9 mouse cellular contexts compared by ENCODE assay signal in the genomic region with DNA sequence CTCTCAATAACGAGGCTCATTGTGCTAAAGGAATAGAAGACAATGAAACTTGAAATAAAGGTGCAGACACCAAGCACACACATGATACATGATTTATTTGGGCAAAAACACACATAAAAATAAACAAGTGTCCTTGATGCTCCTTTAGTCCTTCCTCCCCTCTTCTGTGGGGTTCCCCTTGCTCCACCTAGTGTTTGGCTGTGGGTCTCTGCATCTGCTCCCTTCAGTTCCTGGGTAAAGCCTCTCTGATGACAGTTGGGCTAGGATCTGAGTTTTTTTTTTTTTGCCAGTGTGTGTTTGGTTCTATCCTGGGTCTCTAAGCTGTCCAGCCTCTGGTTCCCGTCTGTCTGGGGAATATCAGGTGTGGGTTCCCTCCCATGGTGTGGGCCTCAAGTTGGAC.
DNase-seq lines count a peak whose midpoint lies in the region; ATAC-seq and TF ChIP-seq lines count a peak whose summit lies in the region.
"Had no signal": no experiment of that assay in that cellular context is flagged by ENCODE, and none has a peak within 500 bp of the region (broad histone marks: within the 10 kb centered on the region; RNA-seq: fewer than 3 reads in every experiment).

No protein-coding gene starts in this region.

- no peaks in the 10 kb centered on the region for H3K4me1 ChIP-seq in hindbrain, embryonic 12.5 days
- H3K4me1 ChIP-seq: liver, embryonic 13.5 days had no signal

- no peaks in the 10 kb centered on the region for H3K27me3 ChIP-seq in hindbrain, embryonic 12.5 days
- H3K27me3 ChIP-seq: liver, embryonic 13.5 days had no signal

- no peaks in the 10 kb centered on the region for H3K9me3 ChIP-seq in hindbrain, embryonic 12.5 days (replicated peaks)
- H3K9me3 ChIP-seq: liver, embryonic 13.5 days had no signal

- no peak overlapping the region for H3K9ac ChIP-seq in hindbrain, embryonic 12.5 days
- H3K9ac ChIP-seq: liver, embryonic 13.5 days had no signal

- peaks cover 58% of the 10 kb centered on the region for H3K36me3 ChIP-seq in hindbrain, embryonic 12.5 days
- H3K36me3 ChIP-seq: liver, embryonic 13.5 days had no signal

- H3K27ac ChIP-seq in layer of hippocampus, adult 2 months, result no peak overlapping the region
- H3K27ac ChIP-seq in hindbrain, embryonic 12.5 days, result no peak overlapping the region
- H3K27ac ChIP-seq: liver, embryonic 13.5 days had no signal

- H3K4me3 ChIP-seq in layer of hippocampus, adult 2 months, result no peak overlapping the region
- H3K4me3 ChIP-seq in hindbrain, embryonic 12.5 days, result no peak overlapping the region
- H3K4me3 ChIP-seq: liver, embryonic 13.5 days had no signal

- DNase-seq in cerebellum, adult 11 months, result peak; percentile 22
- no peak for DNase-seq in cerebellum, postnatal 4 days (ENCODE audit: low spot score in 2 of 2)
- no peak for DNase-seq in layer of hippocampus, adult 2 months (ENCODE audit: low spot score in 2 of 2)
- DNase-seq in layer of hippocampus, adult 9-10 months (ENCODE audit: low spot score), result no peak
- peak; percentile 26 for DNase-seq in NIH3T3 (ENCODE audit: low read depth)
- peak; percentile 17 for DNase-seq in lung, postnatal 14 days
- DNase-seq in frontal cortex, postnatal 10 days (ENCODE audit: low spot score in 2 of 2), result no peak
- DNase-seq: liver, embryonic 13.5 days had no signal

- H3K4me2 ChIP-seq in hindbrain, embryonic 12.5 days (replicated peaks), result no peak overlapping the region
- H3K4me2 ChIP-seq: liver, embryonic 13.5 days had no signal

- peak; percentile 76 for TF ChIP-seq CTCF in layer of hippocampus, adult 2 months (conservative IDR thresholded peaks at IDR 0.05)

- ATAC-seq in hindbrain, embryonic 12.5 days (ENCODE audit: low FRiP score), result no peak

- 88% methylated on average over 2 of the region's 2 CpGs for WGBS in hindbrain, embryonic 12.5 days

Comparison
In these comparisons a context has a peak if more than half of its experiments do, and no peak if none do; other contexts are left out.
1. DNase-seq: peak in cerebellum, adult 11 months (single experiment), NIH3T3 (single experiment) and lung, postnatal 14 days (single experiment); none in cerebellum, postnatal 4 days (0 of 2), layer of hippocampus, adult 2 months (0 of 2), layer of hippocampus, adult 9-10 months (single experiment) and frontal cortex, postnatal 10 days (0 of 2).